Mouse (Mus musculus) forebrain, embryonic 11.5 days (tissue): ENCODE results near the gene Pla2g2c. TPM values are rescaled to one million over a fixed set of nuclear protein-coding genes. Genes with fewer than 3 reads are reported as not detected.
A peak's percentile ranks its signal among the peaks of the same experiment; 100 is the strongest.

Source experiments
- ATAC-seq: fragments of 200-750 bp; cut with Nextera tagmentation; replicated peaks from 2 replicates; pipeline ENCODE4 v1.8.0; 2017; ENCODE audit warnings: moderate TSS enrichment; ENCODE audit not compliant: low FRiP score
- DNase-seq: peaks from one replicate; pipeline ENCODE4 v3.0.0-alpha.2; 2017; ENCODE audit warnings: low spot score
- H3K27ac ChIP-seq: fragments of 300-500 bp; sonication (generic); 2 replicates; pipeline ENCODE4 v1.5.1; 2014; ENCODE audit warnings: low read depth, low read length
- H3K27me3 ChIP-seq: fragments of 300-500 bp; sonication (generic); 2 replicates; pipeline ENCODE4 v1.6.1; 2014; ENCODE audit warnings: mild to moderate bottlenecking, low read length, mixed read lengths; ENCODE audit not compliant: control insufficient read depth, insufficient read depth
- H3K36me3 ChIP-seq: fragments of 300-500 bp; sonication (generic); 2 replicates; pipeline ENCODE4 v1.6.1; 2014; ENCODE audit warnings: mild to moderate bottlenecking, low read length, moderate library complexity, mixed read lengths; ENCODE audit not compliant: control insufficient read depth, insufficient read depth
- H3K4me1 ChIP-seq: fragments of 300-500 bp; sonication (generic); replicated peaks from 2 replicates; pipeline ENCODE4 v1.6.1; 2014; ENCODE audit warnings: low read length, mixed read lengths; ENCODE audit not compliant: control insufficient read depth, insufficient read depth
- H3K4me2 ChIP-seq: fragments of 300-500 bp; sonication (generic); 2 replicates; pipeline ENCODE4 v1.6.1; 2014; ENCODE audit warnings: low read depth, mild to moderate bottlenecking, low read length, moderate library complexity, mixed read lengths; ENCODE audit not compliant: severe bottlenecking
- H3K4me3 ChIP-seq: fragments of 300-500 bp; sonication (generic); 2 replicates; pipeline ENCODE4 v1.5.1; 2014; ENCODE audit warnings: low read depth, low read length
- H3K9ac ChIP-seq: fragments of 300-500 bp; sonication (generic); 2 replicates; pipeline ENCODE4 v1.6.1; 2014; ENCODE audit warnings: low read length
- H3K9me3 ChIP-seq: fragments of 300-500 bp; sonication (generic); 2 replicates; pipeline ENCODE4 v1.6.1; 2016; ENCODE audit warnings: low read length, mixed read lengths; ENCODE audit not compliant: control insufficient read depth
- WGBS: fragments of 180-500 bp; shearing (Covaris S2); extraction: QIAGEN DNeasy Blood & Tissue Kit; methylation state at CpG from one replicate; pipeline ENCODE4 v1.1.7; 2014; 5-methylcytosine and 5-hydroxymethylcytosine counted together
- polyA plus RNA-seq: library from polyadenylated mRNA; unstranded; fragments of >200 nt; fragmentation: Nextera tagmentation; extraction: Ambion mirVana; gene quantifications from 2 replicates; pipeline ENCODE4 v1.2.1, GENCODE M21; 2014

Gene Pla2g2c
- polyA plus RNA-seq, 1 experiment from 2014 or later: 0.37 TPM

DNA sequence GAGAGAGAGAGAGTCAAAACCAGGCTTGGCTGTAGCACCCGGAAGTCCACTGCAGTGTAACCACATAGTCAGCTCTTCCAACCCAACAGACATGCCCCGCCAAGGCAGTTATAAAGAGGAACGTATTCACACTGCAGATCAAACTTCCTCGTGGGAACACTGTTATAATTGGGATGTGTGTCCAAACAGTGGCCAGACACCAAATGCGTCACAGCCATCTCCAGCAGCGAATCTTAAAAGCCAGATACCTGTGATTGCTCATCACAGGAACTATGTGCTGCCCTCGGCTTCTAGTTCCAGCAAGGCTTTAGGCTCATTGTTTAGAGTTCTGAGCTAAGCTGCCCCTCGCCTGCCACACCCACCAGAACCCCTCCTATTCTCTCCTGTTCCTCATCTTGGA is 22.1 kb upstream of the Pla2g2c start:
- H3K4me3 ChIP-seq: no peak overlapping the region
- DNase-seq (no peak), ATAC-seq (no peak)
- no peak overlapping the region for H3K9ac ChIP-seq
- no peak overlapping the region for H3K4me2 ChIP-seq
- no peaks in the 10 kb centered on the region for H3K9me3 ChIP-seq
- H3K27me3 ChIP-seq: no peaks in the 10 kb centered on the region
- no peak overlapping the region for H3K27ac ChIP-seq
- H3K36me3 ChIP-seq: no peaks in the 10 kb centered on the region
- WGBS: 87% methylated on average over 8 of the region's 8 CpGs
- 0 out of 2 replicates have a peak, but pooled peaks cover 3% of the 10 kb centered on the region for H3K4me1 ChIP-seq

DNA sequence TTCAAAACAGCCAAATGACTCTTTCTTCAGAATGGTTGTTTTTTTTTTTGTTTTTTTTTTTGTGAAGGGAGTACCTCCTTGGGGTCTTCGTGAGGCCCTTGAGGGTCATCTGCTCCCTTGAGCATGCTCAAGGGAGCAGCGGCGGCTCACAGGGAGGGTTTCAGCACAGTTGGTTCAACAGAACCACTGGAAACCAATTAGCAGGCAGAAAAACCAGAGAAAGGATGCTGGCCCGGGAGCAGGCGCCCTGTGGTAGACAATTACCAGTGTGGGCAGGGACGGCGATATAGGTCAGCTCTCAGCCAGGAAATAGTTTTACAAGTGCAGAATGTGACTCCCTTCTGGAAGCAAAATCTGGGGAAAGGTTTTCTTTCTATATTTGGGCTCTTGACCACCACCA is 21.0 kb upstream of the Pla2g2c start:
- Histone ChIP-seq H3K9me3 (no peaks in the 10 kb centered on the region), H3K27ac (no peak overlapping the region), H3K4me3 (no peak overlapping the region), H3K36me3 (no peaks in the 10 kb centered on the region), H3K9ac (no peak overlapping the region), H3K27me3 (no peaks in the 10 kb centered on the region), H3K4me2 (no peak overlapping the region), H3K4me1 (0 out of 2 replicates have a peak, but pooled peaks cover 3% of the 10 kb centered on the region)
- ATAC-seq (no peak), DNase-seq (no peak)
- WGBS: 47% methylated on average over 7 of the region's 7 CpGs

DNA sequence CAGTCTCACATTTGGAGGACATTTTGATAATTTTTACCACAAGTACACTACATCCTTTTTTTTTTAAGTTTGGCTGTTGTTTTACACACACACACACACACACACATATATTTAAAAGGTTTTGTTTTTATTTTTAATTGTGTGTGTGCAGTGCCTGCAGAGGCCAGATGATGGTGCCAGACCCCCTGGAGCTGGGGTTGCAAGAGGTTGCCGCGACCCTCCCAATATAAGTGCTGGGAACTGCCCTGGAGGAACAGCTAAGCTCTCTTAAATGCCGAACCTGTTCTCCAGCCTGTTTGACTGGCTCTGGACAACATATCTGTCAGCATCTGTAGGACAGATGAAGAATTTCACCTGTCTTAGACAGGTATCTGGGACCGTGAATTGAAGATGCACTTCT is 20.4 kb upstream of the Pla2g2c start:
- no peak for DNase-seq
- ATAC-seq: no peak
- H3K36me3 ChIP-seq: no peaks in the 10 kb centered on the region
- H3K27ac ChIP-seq: no peak overlapping the region
- no peaks in the 10 kb centered on the region for H3K27me3 ChIP-seq
- no peak overlapping the region for H3K4me3 ChIP-seq
- H3K4me1 ChIP-seq: 0 out of 2 replicates have a peak, but pooled peaks cover 3% of the 10 kb centered on the region
- 87% methylated on average over 4 of the region's 4 CpGs for WGBS
- no peaks in the 10 kb centered on the region for H3K9me3 ChIP-seq
- no peak overlapping the region for H3K4me2 ChIP-seq
- no peak overlapping the region for H3K9ac ChIP-seq

DNA sequence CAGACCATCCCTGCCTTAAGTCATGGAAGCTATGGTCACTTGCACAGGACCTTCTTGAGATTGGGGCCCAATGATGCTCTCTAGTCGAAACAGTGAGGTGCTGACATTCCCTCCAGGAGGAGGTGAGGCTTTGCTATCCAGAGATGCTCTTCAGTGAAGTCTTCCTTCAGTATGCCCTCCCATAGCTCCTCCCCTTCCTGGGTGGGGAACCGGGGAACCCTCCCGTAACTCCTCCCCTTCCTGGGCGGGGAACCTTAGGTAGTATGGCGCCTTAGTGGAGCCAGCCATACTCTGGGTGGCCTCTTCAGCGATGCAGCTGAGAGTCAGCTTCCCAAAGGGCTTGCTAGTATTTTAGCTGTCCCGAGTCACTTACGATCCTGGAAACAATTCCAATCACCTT is 18.0 kb upstream of the Pla2g2c start:
- no peaks in the 10 kb centered on the region for H3K36me3 ChIP-seq
- H3K27me3 ChIP-seq: no peaks in the 10 kb centered on the region
- H3K4me1 ChIP-seq: 0 out of 2 replicates have a peak, but pooled peaks cover 3% of the 10 kb centered on the region
- ATAC-seq (no peak), DNase-seq (no peak)
- H3K4me3 ChIP-seq: no peak overlapping the region
- no peaks in the 10 kb centered on the region for H3K9me3 ChIP-seq
- H3K27ac ChIP-seq: no peak overlapping the region
- no peak overlapping the region for H3K9ac ChIP-seq
- no peak overlapping the region for H3K4me2 ChIP-seq
- 92% methylated on average over 8 of the region's 8 CpGs for WGBS

DNA sequence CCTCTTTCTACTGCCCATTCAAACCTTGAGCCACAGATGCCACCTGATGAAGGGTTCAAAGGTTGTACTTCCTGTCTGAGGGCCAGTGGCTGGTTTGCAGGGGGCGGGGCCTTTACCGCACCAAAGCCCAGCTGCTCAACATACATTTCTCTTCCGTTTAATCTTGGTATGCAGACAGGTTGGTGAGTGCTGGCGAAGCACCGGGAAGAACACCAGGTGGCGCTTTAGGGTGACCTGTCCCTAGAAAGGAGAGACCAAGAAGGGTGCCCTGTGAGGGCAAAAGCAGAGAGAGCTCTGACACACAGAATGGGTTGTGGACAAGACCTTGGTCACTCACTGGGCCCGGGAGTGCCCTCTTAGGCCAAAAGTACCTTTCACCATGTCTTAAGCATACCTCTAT is 16.0 kb upstream of the Pla2g2c start:
- Histone ChIP-seq H3K9ac (no peak overlapping the region), H3K27me3 (no peaks in the 10 kb centered on the region), H3K27ac (no peak overlapping the region), H3K4me1 (0 out of 2 replicates have a peak, but pooled peaks cover 2% of the 10 kb centered on the region), H3K4me2 (no peak overlapping the region), H3K9me3 (no peaks in the 10 kb centered on the region), H3K4me3 (no peak overlapping the region), H3K36me3 (no peaks in the 10 kb centered on the region)
- ATAC-seq: no peak
- DNase-seq: peak; percentile 74
- 10% methylated on average over 7 of the region's 7 CpGs for WGBS

DNA sequence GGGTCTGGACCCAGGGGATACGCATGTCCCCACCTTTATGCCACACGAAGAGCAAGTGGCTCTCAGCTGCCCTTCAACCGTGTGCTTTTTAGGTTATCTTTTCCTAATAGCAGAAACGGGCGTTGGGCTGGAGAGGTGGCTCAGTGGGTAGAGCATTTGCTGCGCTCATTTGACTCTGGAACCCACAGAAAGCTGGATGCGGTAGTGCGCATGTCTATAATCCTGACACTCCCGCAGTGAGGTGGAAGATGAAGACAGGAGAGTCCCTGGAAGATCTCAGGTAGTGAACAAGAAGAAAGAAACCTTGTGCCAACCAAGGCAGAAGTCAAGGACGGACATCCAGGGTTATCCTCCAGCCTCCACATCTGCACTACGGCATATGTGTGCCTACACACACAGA is 15.3 kb upstream of the Pla2g2c start:
- ATAC-seq (no peak), DNase-seq (no peak)
- Histone ChIP-seq H3K9ac (no peak overlapping the region), H3K27me3 (no peaks in the 10 kb centered on the region), H3K27ac (no peak overlapping the region), H3K36me3 (no peaks in the 10 kb centered on the region), H3K4me2 (no peak overlapping the region), H3K4me1 (no peaks in the 10 kb centered on the region), H3K4me3 (no peak overlapping the region), H3K9me3 (no peaks in the 10 kb centered on the region)
- WGBS: 87% methylated on average over 11 of the region's 11 CpGs

DNA sequence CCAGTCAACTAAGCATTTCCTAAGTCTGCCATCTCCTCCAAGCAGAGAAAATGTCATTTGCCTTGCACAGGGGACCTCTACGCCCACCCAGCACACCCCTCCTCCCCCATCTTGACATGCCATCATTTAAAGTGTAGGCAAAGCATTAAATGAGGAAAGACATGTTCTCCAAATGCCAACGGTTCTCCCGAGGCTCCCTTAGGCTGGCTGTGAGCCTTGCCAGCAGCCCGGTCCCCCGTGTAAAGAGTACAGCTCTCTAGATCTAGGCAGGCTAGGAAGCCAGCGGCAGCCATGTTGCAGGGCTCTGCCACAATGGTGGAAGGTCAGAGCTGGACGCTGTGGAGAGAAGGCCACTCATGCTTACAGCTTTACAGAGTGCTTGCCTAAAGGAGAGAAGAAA is 14.6 kb upstream of the Pla2g2c start:
- 84% methylated on average over 7 of the region's 7 CpGs for WGBS
- Histone ChIP-seq H3K27ac (no peak overlapping the region), H3K9ac (no peak overlapping the region), H3K27me3 (no peaks in the 10 kb centered on the region), H3K4me1 (no peaks in the 10 kb centered on the region), H3K9me3 (no peaks in the 10 kb centered on the region), H3K4me2 (no peak overlapping the region), H3K36me3 (no peaks in the 10 kb centered on the region), H3K4me3 (no peak overlapping the region)
- ATAC-seq: no peak
- no peak for DNase-seq

DNA sequence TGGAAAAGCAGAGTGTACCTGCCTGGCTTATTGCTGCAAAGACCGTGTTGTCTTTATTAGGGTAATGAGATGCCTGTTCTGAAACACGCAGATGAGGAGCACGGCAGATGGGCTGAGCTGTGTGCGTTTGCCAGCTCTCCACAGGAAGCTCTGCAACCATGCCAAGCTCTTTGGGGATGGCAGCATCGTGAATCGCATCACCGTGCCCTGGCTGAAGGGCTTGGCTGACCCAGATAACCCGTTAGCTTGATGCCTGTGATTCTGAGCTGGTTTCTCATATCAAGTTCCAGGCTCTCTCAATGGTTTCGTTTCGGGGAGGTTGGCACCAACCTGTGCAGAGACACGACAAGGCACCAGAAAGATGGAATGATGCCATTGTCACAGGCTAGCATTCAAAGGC is 14.0 kb upstream of the Pla2g2c start:
- Histone ChIP-seq H3K9ac (no peak overlapping the region), H3K27me3 (no peaks in the 10 kb centered on the region), H3K9me3 (no peaks in the 10 kb centered on the region), H3K27ac (no peak overlapping the region), H3K4me3 (no peak overlapping the region), H3K4me2 (no peak overlapping the region), H3K4me1 (no peaks in the 10 kb centered on the region), H3K36me3 (no peaks in the 10 kb centered on the region)
- DNase-seq (no peak), ATAC-seq (no peak)
- 91% methylated on average over 11 of the region's 11 CpGs for WGBS

DNA sequence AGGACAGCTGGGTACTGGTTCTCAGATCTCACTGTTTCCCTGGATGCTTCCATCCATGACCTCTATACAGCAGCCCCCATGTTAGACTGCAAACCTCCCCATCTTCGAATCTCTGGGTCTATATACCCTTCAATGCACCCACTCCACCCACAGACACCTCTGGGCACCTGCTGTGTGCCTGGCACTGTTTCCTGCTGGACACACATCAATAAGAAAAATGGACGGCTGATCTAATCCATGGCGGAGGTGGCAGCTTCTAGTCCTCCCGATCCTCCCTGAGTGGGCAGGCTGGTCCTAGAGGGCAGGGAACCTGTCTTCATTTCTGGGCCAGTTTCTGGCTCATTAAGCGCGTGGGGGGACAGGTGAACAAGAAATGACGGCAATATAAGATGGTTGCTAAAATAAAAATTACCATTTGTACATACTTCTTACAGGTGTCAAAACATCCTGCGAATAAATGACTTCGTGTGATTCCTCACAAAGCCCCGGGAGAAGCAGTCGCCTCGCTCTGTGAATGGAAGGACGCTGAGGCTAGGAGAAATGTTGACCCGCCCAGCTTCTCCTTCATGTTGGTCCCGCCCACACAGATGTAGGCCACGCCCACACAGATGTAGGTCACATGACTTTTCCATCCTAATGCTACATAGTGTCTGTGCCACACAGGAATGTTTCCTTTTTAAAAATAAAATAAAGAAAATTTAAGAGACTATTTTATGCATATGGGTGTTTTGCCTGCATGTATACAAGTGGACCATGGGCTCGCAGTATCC is 13.4 kb upstream of the Pla2g2c start:
- no peaks in the 10 kb centered on the region for H3K9me3 ChIP-seq
- H3K4me2 ChIP-seq: no peak overlapping the region
- DNase-seq (no peak), ATAC-seq (no peak)
- no peaks in the 10 kb centered on the region for H3K36me3 ChIP-seq
- H3K9ac ChIP-seq: no peak overlapping the region
- no peak overlapping the region for H3K4me3 ChIP-seq
- no peak overlapping the region for H3K27ac ChIP-seq
- H3K27me3 ChIP-seq: no peaks in the 10 kb centered on the region
- 69% methylated on average over 17 of the region's 17 CpGs for WGBS
- H3K4me1 ChIP-seq: no peaks in the 10 kb centered on the region
